Mouse (Mus musculus): Measurements from ENCODE around the gene Parvg. TPM values are rescaled to one million over a fixed set of nuclear protein-coding genes. Genes with fewer than 3 reads are reported as not detected.
"Not testable (repeated sequence)": the region's sequence is repeated elsewhere in the genome, so short reads cannot be mapped to it uniquely, and the experiment has no call there.

Parvg gene
- polyA plus RNA-seq (2012; rRNA removed), result 5.6 and 7.1 TPM in 2 replicates

DNA sequence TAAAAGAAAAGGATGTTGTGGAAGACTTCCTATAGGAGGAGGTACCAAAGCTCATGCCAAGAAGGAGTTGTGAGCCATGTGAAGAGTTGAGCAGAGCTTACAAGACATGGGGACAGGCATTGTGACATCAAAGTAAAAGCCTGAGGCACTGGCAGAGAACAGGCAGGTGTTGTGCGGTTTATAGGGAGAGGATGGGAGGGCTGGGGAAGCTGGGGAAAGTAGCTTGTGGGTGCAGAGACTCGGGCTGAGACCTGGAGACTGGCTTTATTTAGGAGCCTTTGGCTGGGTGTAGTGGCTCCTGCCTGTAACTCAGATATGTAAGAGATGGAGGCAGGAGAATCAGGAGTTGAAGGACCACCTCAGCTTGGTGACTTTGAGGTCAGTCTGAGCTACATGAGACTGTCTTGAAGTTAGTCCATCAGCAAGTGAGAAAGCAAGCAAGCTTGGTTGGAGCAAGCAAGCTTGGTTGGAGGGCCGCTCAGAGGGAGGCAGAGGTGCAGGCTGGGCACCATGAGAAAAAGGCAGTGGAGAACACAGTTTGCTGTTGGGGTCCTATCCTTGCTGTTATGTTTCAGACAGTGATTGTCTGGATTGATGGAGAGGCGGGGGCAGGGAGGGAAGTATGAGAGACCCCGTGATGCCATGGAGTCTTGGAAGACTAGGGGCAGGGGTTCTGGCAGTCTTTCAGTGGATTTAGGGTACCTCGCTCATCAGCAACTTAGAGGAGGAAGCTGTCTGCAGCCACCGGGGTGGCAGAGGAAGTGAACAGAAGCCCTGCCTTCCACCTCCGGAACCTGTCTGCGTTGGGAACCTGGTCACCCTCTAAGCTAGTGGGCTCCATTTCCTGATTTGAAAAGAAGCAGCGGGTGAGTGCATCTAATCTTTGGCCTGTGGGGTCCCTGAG lies at the start of gene Parvg:
Gene Parvg (plus strand): TSS at position 61 of the 904 bp plus-strand sequence.
- Histone ChIP-seq H3K27ac (ENCODE audit: insufficient read depth, low read length) (peak within 1 kb of the TSS; percentile 36; the same call in 1 of the 2 replicates), H3K4me3 (ENCODE audit: insufficient read depth, low read length) (no peak within 1 kb of the TSS), H3K4me1 (ENCODE audit: control insufficient read depth, insufficient read depth, low read length) (no peaks in the 10 kb centered on the region)
- TF ChIP-seq CTCF (IDR thresholded peaks at IDR 0.05; ENCODE audit: extremely low read depth, insufficient read depth, low read length) (no peak), POLR2A (IDR thresholded peaks at IDR 0.05; ENCODE audit: extremely low read depth, insufficient read depth, low read length) (no peak)

DNA sequence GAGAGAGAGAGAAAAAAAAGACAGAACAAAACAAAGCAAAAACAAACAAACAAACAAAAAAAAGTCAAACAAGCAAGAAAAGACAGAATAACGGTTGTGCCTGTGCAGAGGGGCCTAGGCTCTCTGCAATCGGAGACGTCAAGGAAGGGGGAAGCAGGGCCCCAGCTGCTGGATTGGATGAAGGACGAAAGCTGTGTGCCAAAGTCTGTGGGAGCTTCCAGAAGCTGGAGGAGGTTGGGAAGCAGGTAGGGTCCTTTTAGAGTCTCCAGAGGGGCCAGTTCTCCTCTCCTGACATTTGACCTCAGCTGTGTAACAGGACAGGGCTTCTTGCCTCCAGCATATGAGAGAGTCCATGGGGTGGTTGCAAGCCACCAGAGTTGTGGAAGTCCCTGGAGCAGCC lies 47.8 kb upstream of the Parvg start:
- H3K4me3 ChIP-seq (ENCODE audit: insufficient read depth, low read length), result no peak overlapping the region
- TF ChIP-seq POLR2A (IDR thresholded peaks at IDR 0.05; ENCODE audit: extremely low read depth, insufficient read depth, low read length) (no peak), CTCF (IDR thresholded peaks at IDR 0.05; ENCODE audit: extremely low read depth, insufficient read depth, low read length) (no peak)
- no peaks in the 10 kb centered on the region for H3K4me1 ChIP-seq (ENCODE audit: control insufficient read depth, insufficient read depth, low read length)
- no peak overlapping the region for H3K27ac ChIP-seq (ENCODE audit: insufficient read depth, low read length)

GRCm38 (mm10) chr15:84278091-84278490 lies 45.7 kb upstream of the Parvg start:
- no peak for TF ChIP-seq POLR2A (IDR thresholded peaks at IDR 0.05; ENCODE audit: extremely low read depth, insufficient read depth, low read length)
- no peak for TF ChIP-seq CTCF (IDR thresholded peaks at IDR 0.05; ENCODE audit: extremely low read depth, insufficient read depth, low read length)
- Histone ChIP-seq H3K4me3 (ENCODE audit: insufficient read depth, low read length) (no peak overlapping the region), H3K4me1 (ENCODE audit: control insufficient read depth, insufficient read depth, low read length) (no peaks in the 10 kb centered on the region), H3K27ac (ENCODE audit: insufficient read depth, low read length) (no peak overlapping the region)

GRCm38 (mm10) chr15:84278656-84279055 lies 45.2 kb upstream of the Parvg start:
- Histone ChIP-seq H3K4me3 (ENCODE audit: insufficient read depth, low read length) (no peak overlapping the region), H3K27ac (ENCODE audit: insufficient read depth, low read length) (no peak overlapping the region), H3K4me1 (ENCODE audit: control insufficient read depth, insufficient read depth, low read length) (no peaks in the 10 kb centered on the region)
- TF ChIP-seq POLR2A (IDR thresholded peaks at IDR 0.05; ENCODE audit: extremely low read depth, insufficient read depth, low read length) (no peak), CTCF (IDR thresholded peaks at IDR 0.05; ENCODE audit: extremely low read depth, insufficient read depth, low read length) (no peak)

- H3K4me1 ChIP-seq (ENCODE audit: control insufficient read depth, insufficient read depth, low read length), result no peaks in the 10 kb centered on the region
- no peak overlapping the region for H3K27ac ChIP-seq (ENCODE audit: insufficient read depth, low read length)
- TF ChIP-seq POLR2A (IDR thresholded peaks at IDR 0.05; ENCODE audit: extremely low read depth, insufficient read depth, low read length) (no peak), CTCF (IDR thresholded peaks at IDR 0.05; ENCODE audit: extremely low read depth, insufficient read depth, low read length) (no peak)
- no peak overlapping the region for H3K4me3 ChIP-seq (ENCODE audit: insufficient read depth, low read length)
Observed at GRCm38 (mm10) chr15:84280309-84280708, 43.5 kb upstream of the Parvg start.

DNA sequence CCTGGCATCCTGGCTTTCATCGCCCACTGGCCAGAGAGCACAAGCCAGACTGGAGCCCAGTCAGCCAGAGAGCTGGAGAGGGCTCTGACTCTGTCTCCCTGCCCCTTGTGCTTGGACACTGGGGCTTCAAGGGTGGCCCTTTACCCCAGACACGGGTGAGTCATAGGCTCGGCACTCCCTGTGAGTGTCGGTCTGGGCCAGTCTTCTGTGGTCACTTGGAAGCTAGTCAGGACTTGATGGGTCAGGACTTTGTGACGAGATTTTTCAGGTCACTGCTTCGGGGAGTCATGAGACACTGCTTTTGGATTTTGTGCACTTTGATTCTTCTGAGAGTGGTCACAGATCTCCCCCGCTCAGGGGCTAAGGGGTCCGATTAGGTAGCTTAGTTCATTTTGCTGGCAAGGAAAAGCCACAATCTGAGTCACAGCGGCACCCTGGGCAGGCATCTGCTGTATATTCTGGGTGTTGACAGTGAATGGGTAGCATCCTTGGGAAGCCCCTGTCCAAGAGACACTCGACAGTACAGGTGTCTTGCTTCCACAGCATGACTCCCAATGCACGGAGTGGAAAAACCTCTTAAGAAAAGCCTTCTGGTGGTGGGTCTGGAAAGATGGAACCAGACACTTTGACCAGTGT lies 43.0 kb upstream of the Parvg start:
- H3K4me3 ChIP-seq (ENCODE audit: insufficient read depth, low read length), result no peak overlapping the region
- TF ChIP-seq CTCF (IDR thresholded peaks at IDR 0.05; ENCODE audit: extremely low read depth, insufficient read depth, low read length), result no peak
- TF ChIP-seq POLR2A (IDR thresholded peaks at IDR 0.05; ENCODE audit: extremely low read depth, insufficient read depth, low read length), result no peak
- H3K4me1 ChIP-seq (ENCODE audit: control insufficient read depth, insufficient read depth, low read length), result no peaks in the 10 kb centered on the region
- H3K27ac ChIP-seq (ENCODE audit: insufficient read depth, low read length), result no peak overlapping the region

GRCm38 (mm10) chr15:84282206-84283085 lies 41.4 kb upstream of the Parvg start:
- no peaks in the 10 kb centered on the region for H3K4me1 ChIP-seq (ENCODE audit: control insufficient read depth, insufficient read depth, low read length)
- no peak for TF ChIP-seq POLR2A (IDR thresholded peaks at IDR 0.05; ENCODE audit: extremely low read depth, insufficient read depth, low read length)
- TF ChIP-seq CTCF (IDR thresholded peaks at IDR 0.05; ENCODE audit: extremely low read depth, insufficient read depth, low read length), result no peak
- H3K27ac ChIP-seq (ENCODE audit: insufficient read depth, low read length), result no peak overlapping the region
- no peak overlapping the region for H3K4me3 ChIP-seq (ENCODE audit: insufficient read depth, low read length)

- Histone ChIP-seq H3K4me1 (ENCODE audit: control insufficient read depth, insufficient read depth, low read length) (no peaks in the 10 kb centered on the region), H3K27ac (ENCODE audit: insufficient read depth, low read length) (no peak overlapping the region), H3K4me3 (ENCODE audit: insufficient read depth, low read length) (no peak overlapping the region)
- TF ChIP-seq CTCF (IDR thresholded peaks at IDR 0.05; ENCODE audit: extremely low read depth, insufficient read depth, low read length), result peak; percentile 63
- TF ChIP-seq POLR2A (IDR thresholded peaks at IDR 0.05; ENCODE audit: extremely low read depth, insufficient read depth, low read length), result no peak
Observed at GRCm38 (mm10) chr15:84284059-84284458, 39.8 kb upstream of the Parvg start.

DNA sequence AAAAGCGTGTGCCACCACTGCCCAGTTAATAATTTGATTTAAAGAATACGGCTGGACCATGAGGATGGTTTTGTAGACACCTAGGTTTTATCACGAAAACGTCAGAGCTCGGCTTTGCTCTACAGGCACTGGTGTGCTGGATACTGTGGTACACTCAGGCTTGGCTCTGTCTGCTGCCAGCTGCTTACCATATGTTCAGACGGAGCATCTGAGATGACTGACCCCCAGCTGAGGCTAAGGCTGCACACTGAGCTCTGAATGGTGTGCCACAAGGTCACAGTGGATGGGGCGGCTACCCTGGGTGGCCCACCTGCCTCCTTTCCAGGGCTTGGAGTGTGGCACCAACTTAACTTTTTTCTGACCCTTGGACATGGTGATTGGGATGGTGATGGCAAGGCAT lies 38.4 kb upstream of the Parvg start:
- H3K4me3 ChIP-seq (ENCODE audit: insufficient read depth, low read length), result no peak overlapping the region
- no peak overlapping the region for H3K27ac ChIP-seq (ENCODE audit: insufficient read depth, low read length)
- TF ChIP-seq POLR2A (IDR thresholded peaks at IDR 0.05; ENCODE audit: extremely low read depth, insufficient read depth, low read length), result no peak
- TF ChIP-seq CTCF (IDR thresholded peaks at IDR 0.05; ENCODE audit: extremely low read depth, insufficient read depth, low read length), result no peak
- H3K4me1 ChIP-seq (ENCODE audit: control insufficient read depth, insufficient read depth, low read length), result no peaks in the 10 kb centered on the region

- not testable (repeated sequence) for H3K4me1 ChIP-seq (ENCODE audit: control insufficient read depth, insufficient read depth, low read length); H3K27ac ChIP-seq (ENCODE audit: insufficient read depth, low read length); H3K4me3 ChIP-seq (ENCODE audit: insufficient read depth, low read length)
Observed at GRCm38 (mm10) chr15:84288953-84289352, 34.9 kb upstream of the Parvg start.

All from cortical plate, adult 2 months (tissue).